Mouse (Mus musculus) lung, embryonic 15.5 days (tissue): Measurements from ENCODE around the gene Nxpe5. TPM values are rescaled to one million over a fixed set of nuclear protein-coding genes. Genes with fewer than 3 reads are reported as not detected.

Experiments used
- ATAC-seq: fragments of 200-750 bp; cut with Nextera tagmentation; 2 replicates; pipeline ENCODE4 v1.8.0; 2017; ENCODE audit warnings: moderate number of reproducible peaks, borderline replicate concordance; ENCODE audit not compliant: low FRiP score, low TSS enrichment; ENCODE audit errors: extremely low read depth
- H3K27ac ChIP-seq: fragments of 300-500 bp; sonication (generic); 2 replicates; pipeline ENCODE4 v1.5.1; 2015; ENCODE audit warnings: moderate library complexity, mild to moderate bottlenecking, inconsistent platforms
- H3K27me3 ChIP-seq: fragments of 300-500 bp; sonication (generic); 2 replicates; pipeline ENCODE4 v1.6.1; 2015; ENCODE audit warnings: inconsistent platforms
- H3K36me3 ChIP-seq: fragments of 300-500 bp; sonication (generic); 2 replicates; pipeline ENCODE4 v1.6.1; 2015; ENCODE audit warnings: inconsistent platforms
- H3K4me1 ChIP-seq: fragments of 300-500 bp; sonication (generic); 2 replicates; pipeline ENCODE4 v1.6.1; 2015; ENCODE audit warnings: inconsistent platforms
- H3K4me2 ChIP-seq: fragments of 300-500 bp; sonication (generic); 2 replicates; pipeline ENCODE4 v1.6.1; 2015; ENCODE audit warnings: inconsistent platforms, mild to moderate bottlenecking, moderate library complexity
- H3K4me3 ChIP-seq: fragments of 300-500 bp; sonication (generic); 2 replicates; pipeline ENCODE4 v1.5.1; 2015; ENCODE audit warnings: mild to moderate bottlenecking, inconsistent platforms
- H3K9ac ChIP-seq: fragments of 300-500 bp; sonication (generic); 2 replicates; pipeline ENCODE4 v1.6.1; 2015; ENCODE audit warnings: inconsistent platforms
- H3K9me3 ChIP-seq: fragments of 300-500 bp; sonication (generic); 2 replicates; pipeline ENCODE4 v1.6.1; 2016; ENCODE audit warnings: inconsistent platforms
- WGBS: fragments of 180-500 bp; shearing (Covaris S2); methylation state at CpG from one replicate; pipeline ENCODE4 v1.1.7; 2015; 5-methylcytosine and 5-hydroxymethylcytosine counted together
- polyA plus RNA-seq: library from polyadenylated mRNA; unstranded; fragments of >200 nt; fragmentation: Nextera tagmentation; extraction: Ambion mirVana; gene quantifications from 2 replicates; pipeline ENCODE4 v1.2.1, GENCODE M21; 2015

Gene Nxpe5
- polyA plus RNA-seq, 1 experiment from 2014 or later = not detected

GRCm38 (mm10) chr5:138280829-138281228, 55.1 kb downstream of the Nxpe5 start:
- ATAC-seq = no peak
- Histone ChIP-seq H3K9ac (no peak overlapping the region), H3K27ac (no peak overlapping the region), H3K4me1 (peaks cover 20% of the 10 kb centered on the region), H3K27me3 (no peaks in the 10 kb centered on the region), H3K4me3 (no peak overlapping the region), H3K4me2 (no peak overlapping the region), H3K36me3 (no peaks in the 10 kb centered on the region), H3K9me3 (peaks cover 7% of the 10 kb centered on the region; the same call in 1 of the 2 replicates)
- 86% methylated on average over 15 of the region's 15 CpGs for WGBS

- H3K4me3 ChIP-seq = no peak overlapping the region
- no peak overlapping the region for H3K4me2 ChIP-seq
- peaks cover 17% of the 10 kb centered on the region for H3K4me1 ChIP-seq
- no peak overlapping the region for H3K9ac ChIP-seq
- WGBS = 78% methylated on average over 2 of the region's 2 CpGs
- no peaks in the 10 kb centered on the region for H3K36me3 ChIP-seq
- H3K27ac ChIP-seq = no peak overlapping the region
- no peak for ATAC-seq
- no peaks in the 10 kb centered on the region for H3K27me3 ChIP-seq
- H3K9me3 ChIP-seq = peaks cover 7% of the 10 kb centered on the region; the same call in 1 of the 2 replicates
These were observed 56.1 kb downstream of the Nxpe5 start for GRCm38 (mm10) chr5:138281798-138282197.

GRCm38 (mm10) chr5:138283540-138283939, 57.8 kb downstream of the Nxpe5 start:
- no peak overlapping the region for H3K9ac ChIP-seq
- WGBS = 61% methylated on average over 1 of the region's 1 CpGs
- no peaks in the 10 kb centered on the region for H3K36me3 ChIP-seq
- H3K4me2 ChIP-seq = no peak overlapping the region
- peaks cover 12% of the 10 kb centered on the region for H3K4me1 ChIP-seq
- no peak overlapping the region for H3K4me3 ChIP-seq
- peaks cover 7% of the 10 kb centered on the region; the same call in 1 of the 2 replicates for H3K9me3 ChIP-seq
- no peaks in the 10 kb centered on the region for H3K27me3 ChIP-seq
- H3K27ac ChIP-seq = no peak overlapping the region
- no peak for ATAC-seq

- Histone ChIP-seq H3K9me3 (no peaks in the 10 kb centered on the region), H3K27me3 (no peaks in the 10 kb centered on the region), H3K4me3 (no peak overlapping the region), H3K4me2 (no peak overlapping the region), H3K9ac (no peak overlapping the region), H3K27ac (no peak overlapping the region), H3K36me3 (no peaks in the 10 kb centered on the region), H3K4me1 (no peaks in the 10 kb centered on the region)
- 57% methylated on average over 3 of the region's 3 CpGs for WGBS
- no peak for ATAC-seq
These were observed 62.2 kb downstream of the Nxpe5 start for GRCm38 (mm10) chr5:138287861-138288260.

DNA sequence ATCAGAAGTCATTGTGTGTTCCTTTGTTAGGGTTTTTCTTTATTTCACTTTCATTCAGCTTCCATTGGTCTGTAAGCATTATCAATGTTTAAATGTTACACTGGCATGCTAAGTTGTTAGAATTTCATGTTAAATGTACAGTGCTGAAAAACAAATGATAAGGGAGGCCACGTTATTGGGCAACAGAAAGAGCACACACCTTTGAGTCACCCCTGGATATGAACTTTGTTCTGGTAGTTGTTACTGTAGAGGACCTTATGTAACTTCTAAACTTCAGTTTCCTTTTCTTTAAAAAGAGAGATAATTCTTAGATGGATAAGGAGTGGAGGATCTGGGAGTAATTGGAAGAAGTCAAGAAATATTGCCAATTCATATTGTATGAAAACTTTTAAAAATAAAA, 65.9 kb downstream of the Nxpe5 start:
- Histone ChIP-seq H3K4me3 (no peak overlapping the region), H3K27ac (no peak overlapping the region), H3K9ac (no peak overlapping the region), H3K36me3 (no peaks in the 10 kb centered on the region), H3K4me1 (no peaks in the 10 kb centered on the region), H3K4me2 (no peak overlapping the region), H3K27me3 (no peaks in the 10 kb centered on the region), H3K9me3 (no peaks in the 10 kb centered on the region)
- no peak for ATAC-seq
- WGBS = 63% methylated on average over 1 of the region's 1 CpGs

- no peaks in the 10 kb centered on the region for H3K9me3 ChIP-seq
These were observed 68.5 kb downstream of the Nxpe5 start for GRCm38 (mm10) chr5:138294158-138294557.

DNA sequence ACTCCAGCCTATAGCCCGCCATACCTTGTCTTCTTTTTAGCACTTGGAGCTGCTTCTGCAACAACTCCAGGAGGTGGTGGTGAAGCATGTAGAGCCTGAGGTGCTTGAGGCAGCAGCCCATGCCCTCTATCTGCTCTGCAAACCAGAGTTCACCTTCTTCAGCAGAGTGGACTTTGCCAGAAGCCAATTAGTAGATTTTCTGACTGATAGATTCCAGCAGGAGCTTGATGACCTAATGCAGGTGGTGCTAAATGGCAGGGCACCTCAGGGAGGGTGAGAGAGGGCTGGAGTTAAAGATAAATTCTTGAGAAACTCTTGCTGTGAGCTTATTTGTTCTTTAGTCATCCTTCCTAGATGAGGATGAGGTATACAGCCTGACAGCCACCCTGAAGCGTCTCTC, 73.9 kb downstream of the Nxpe5 start:
- Histone ChIP-seq H3K27me3 (no peaks in the 10 kb centered on the region), H3K27ac (no peak overlapping the region), H3K4me1 (no peaks in the 10 kb centered on the region), H3K36me3 (no peaks in the 10 kb centered on the region), H3K9ac (no peak overlapping the region), H3K9me3 (no peaks in the 10 kb centered on the region), H3K4me3 (no peak overlapping the region), H3K4me2 (no peak overlapping the region)
- no peak for ATAC-seq
- WGBS = 71% methylated on average over 2 of the region's 2 CpGs

More at GRCm38 (mm10) chr5:138294158-138294557, 68.5 kb downstream of the Nxpe5 start:
- Histone ChIP-seq H3K4me3 (no peak overlapping the region), H3K4me2 (no peak overlapping the region), H3K36me3 (no peaks in the 10 kb centered on the region), H3K27me3 (no peaks in the 10 kb centered on the region), H3K9ac (no peak overlapping the region), H3K27ac (no peak overlapping the region), H3K4me1 (no peaks in the 10 kb centered on the region)
- ATAC-seq = no peak

Other genes with a start within 250 kb of the Nxpe5 start
- gene Azgp1, start 244.4 kb upstream of the Nxpe5 start, polyA plus RNA-seq = 0.17 TPM in 1 of 2 replicates, not detected in the other
- gene Smok3a, start 204.6 kb upstream of the Nxpe5 start, polyA plus RNA-seq = not detected in 2 replicates
- not detected in 2 replicates for gene Smok3b, start 204.5 kb upstream of the Nxpe5 start, polyA plus RNA-seq
- not detected in 2 replicates for gene Smok3c, start 172.7 kb upstream of the Nxpe5 start, polyA plus RNA-seq
- gene Zkscan1, start 140.8 kb upstream of the Nxpe5 start, polyA plus RNA-seq = 15.8 and 16.6 TPM in 2 replicates
- 61.3 and 66.3 TPM in 2 replicates for gene Zscan21, start 109.0 kb upstream of the Nxpe5 start, polyA plus RNA-seq
- 20.8 and 21.3 TPM in 2 replicates for gene Zfp113, start 70.2 kb upstream of the Nxpe5 start, polyA plus RNA-seq
- gene Cops6, start 64.8 kb upstream of the Nxpe5 start, polyA plus RNA-seq = 316 and 320 TPM in 2 replicates
- 22.8 and 26.2 TPM in 2 replicates for gene Ap4m1, start 53.9 kb upstream of the Nxpe5 start, polyA plus RNA-seq
- 216 and 228 TPM in 2 replicates for gene Mcm7, start 53.5 kb upstream of the Nxpe5 start, polyA plus RNA-seq
- 86.7 and 92.3 TPM in 2 replicates for gene Taf6, start 38.4 kb upstream of the Nxpe5 start, polyA plus RNA-seq
- 61.0 and 63.5 TPM in 2 replicates for gene Cnpy4, start 38.4 kb upstream of the Nxpe5 start, polyA plus RNA-seq
- gene Mblac1, start 31.6 kb upstream of the Nxpe5 start, polyA plus RNA-seq = 9.1 and 9.7 TPM in 2 replicates
- 58.1 and 58.6 TPM in 2 replicates for gene Lamtor4, start 29.6 kb downstream of the Nxpe5 start, polyA plus RNA-seq
- gene BC037034, start 38.1 kb downstream of the Nxpe5 start, polyA plus RNA-seq = 4.5 and 5.7 TPM in 2 replicates
- 1.1 and 2.0 TPM in 2 replicates for gene Gal3st4, start 46.9 kb downstream of the Nxpe5 start, polyA plus RNA-seq
- 0.13 and 0.24 TPM in 2 replicates for gene Gm43720, start 54.1 kb downstream of the Nxpe5 start, polyA plus RNA-seq
- gene Gpc2, start 54.1 kb downstream of the Nxpe5 start, polyA plus RNA-seq = 18.9 and 20.6 TPM in 2 replicates
- gene Stag3, start 54.3 kb downstream of the Nxpe5 start, polyA plus RNA-seq = 2.6 and 3.6 TPM in 2 replicates
- 0.39 TPM in 1 of 2 replicates, not detected in the other for gene Pvrig, start 116.1 kb downstream of the Nxpe5 start, polyA plus RNA-seq
- gene Zfp157, start 215.6 kb downstream of the Nxpe5 start, polyA plus RNA-seq = 33.3 and 36.1 TPM in 2 replicates